Mouse (Mus musculus) brain, embryonic 14.5 days (tissue): ENCODE measurements at regions not wholly inside any gene's neighbourhood (a gene's known extent, or its start where the extent isn't known, plus 50 kb on each side); places are given as distances from the start of the nearest gene placed in this dataset.

Source experiments
- DNase-seq: peaks from one replicate; pipeline ENCODE4 v3.0.0-alpha.2; 2011; ENCODE audit warnings: low read depth
- CTCF ChIP-seq: fragments of 200-500 bp; IDR thresholded peaks from 2 replicates; pipeline ENCODE4 v1.5.1; 2012; ENCODE audit warnings: inconsistent platforms, mild to moderate bottlenecking, moderate library complexity, borderline replicate concordance; ENCODE audit not compliant: insufficient read depth, insufficient read length; ENCODE audit errors: extremely low read depth
- POLR2A ChIP-seq: fragments of 200-500 bp; IDR thresholded peaks from 2 replicates; pipeline ENCODE4 v1.6.1; 2012; ENCODE audit warnings: mild to moderate bottlenecking, inconsistent platforms, borderline replicate concordance; ENCODE audit not compliant: poor library complexity, insufficient read depth, insufficient read length, severe bottlenecking; ENCODE audit errors: extremely low read depth

GRCm38 (mm10) chr1:101756525-101757191 is 1984.1 kb downstream of the Cntnap5b start:
- TF ChIP-seq CTCF (no peak), POLR2A (no peak)
- peak; percentile 1 for DNase-seq

- TF ChIP-seq POLR2A = no peak
- TF ChIP-seq CTCF = no peak
- peak; percentile 41 for DNase-seq
These were observed 1984.6 kb downstream of the Cntnap5b start for GRCm38 (mm10) chr1:101757192-101757527.

- no peak for TF ChIP-seq POLR2A
- no peak for TF ChIP-seq CTCF
- DNase-seq = no peak
These were observed 2033.3 kb downstream of the Cntnap5b start for GRCm38 (mm10) chr1:101805830-101806229.
